Mouse (Mus musculus) lung, postnatal 14 days (tissue): ENCODE results near the gene Lbr.

Source experiments
- DNase-seq: peaks from one replicate; pipeline ENCODE4 v3.0.0; 2021

The Lbr gene

DNA sequence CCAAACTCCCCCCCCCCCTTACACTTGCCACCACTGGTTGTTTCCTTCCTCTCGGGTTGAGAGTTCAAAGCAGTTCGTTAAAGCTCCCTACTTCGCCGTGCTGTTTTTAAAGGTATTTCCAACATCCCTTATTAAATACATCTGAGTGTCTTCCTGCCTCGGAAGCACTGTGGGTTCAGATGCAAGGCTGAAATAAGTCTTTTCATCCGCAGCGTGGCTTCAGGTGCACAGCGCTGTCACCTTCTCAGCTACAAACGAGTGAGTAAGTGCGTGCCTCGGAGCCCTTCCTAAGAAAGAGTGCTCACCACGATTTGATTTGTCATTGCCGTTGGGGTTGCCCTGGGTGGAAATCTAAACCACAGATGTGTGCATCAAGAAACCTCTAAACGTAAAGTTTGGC, at the start of gene Lbr:
TSS of gene Lbr (minus strand) at position 266 of the 400 bp plus-strand sequence.
- DNase-seq, result peak; percentile 25

GRCm38 (mm10) chr1:181889670-181890069, 46.8 kb upstream of the Lbr start:
- DNase-seq, result no peak

DNA sequence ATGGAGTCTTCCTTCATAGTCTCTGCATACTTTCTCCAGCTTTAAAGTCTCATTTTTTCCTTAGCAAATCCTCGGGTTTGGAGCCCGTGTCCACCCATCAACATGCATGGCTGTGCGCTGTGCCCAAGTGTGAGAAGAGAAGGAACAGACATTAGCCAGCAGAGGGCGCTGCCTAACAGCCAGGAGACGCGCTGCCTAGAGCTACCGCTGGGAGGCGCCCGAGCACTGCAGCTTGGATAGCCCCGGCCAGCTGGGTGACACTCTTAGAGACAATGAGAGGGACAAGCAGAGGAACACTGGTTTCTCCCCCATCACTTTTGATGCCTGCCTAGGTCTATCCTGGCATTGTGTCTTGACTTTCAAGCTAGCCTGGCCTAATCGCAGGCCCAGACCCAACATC, 46.0 kb upstream of the Lbr start:
- peak; percentile 94 for DNase-seq

- peak; percentile 74 for DNase-seq
Observed at GRCm38 (mm10) chr1:181881532-181881931, 38.7 kb upstream of the Lbr start.

DNA sequence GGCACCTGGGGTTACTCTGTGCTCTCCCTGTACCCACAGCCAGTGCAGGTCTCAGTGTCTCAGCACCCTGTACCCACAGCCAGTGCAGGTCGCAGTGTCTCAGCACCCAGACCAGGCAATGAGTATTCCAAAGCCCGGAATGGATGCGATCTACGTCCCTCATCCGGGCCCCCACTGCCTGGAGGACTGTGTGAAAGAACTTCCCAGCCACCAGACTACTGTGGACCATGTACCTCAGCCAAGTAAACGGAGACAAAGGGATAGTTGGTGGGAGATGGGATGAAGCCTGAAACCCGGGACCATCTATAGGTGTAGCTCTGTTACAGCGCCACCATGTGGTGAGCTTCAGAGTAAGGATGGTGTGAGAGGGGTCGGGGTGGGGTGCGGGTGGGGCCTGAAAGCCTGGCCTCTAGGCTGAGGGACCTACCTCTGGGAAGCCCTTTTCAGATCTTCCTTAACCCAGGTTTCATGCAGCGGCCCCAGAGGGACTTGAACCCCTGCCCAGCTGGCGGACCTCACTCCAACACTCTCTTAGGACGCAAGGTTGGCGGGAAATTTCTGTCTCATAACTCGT, 38.0 kb upstream of the Lbr start:
- DNase-seq, result no peak

DNA sequence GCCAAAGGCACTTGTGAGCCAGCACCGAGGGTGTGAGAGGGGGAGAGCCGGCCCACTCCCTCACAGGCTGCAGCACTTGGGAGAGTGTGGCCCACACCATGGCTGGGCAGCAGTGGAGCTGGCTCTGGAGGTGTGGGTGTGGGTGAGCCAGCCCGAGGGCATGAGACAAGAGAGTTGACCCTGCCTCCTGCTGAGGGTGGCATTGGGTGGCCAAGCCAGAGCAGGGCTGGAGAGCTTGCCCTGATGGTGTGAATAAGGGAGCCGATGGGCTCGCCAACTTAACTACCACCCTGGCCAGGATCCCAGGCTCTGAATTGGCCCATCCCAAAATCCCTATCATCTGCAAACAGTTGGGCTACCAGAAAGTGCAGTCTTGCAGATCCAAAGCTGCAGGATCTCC, 35.6 kb upstream of the Lbr start:
- no peak for DNase-seq

DNA sequence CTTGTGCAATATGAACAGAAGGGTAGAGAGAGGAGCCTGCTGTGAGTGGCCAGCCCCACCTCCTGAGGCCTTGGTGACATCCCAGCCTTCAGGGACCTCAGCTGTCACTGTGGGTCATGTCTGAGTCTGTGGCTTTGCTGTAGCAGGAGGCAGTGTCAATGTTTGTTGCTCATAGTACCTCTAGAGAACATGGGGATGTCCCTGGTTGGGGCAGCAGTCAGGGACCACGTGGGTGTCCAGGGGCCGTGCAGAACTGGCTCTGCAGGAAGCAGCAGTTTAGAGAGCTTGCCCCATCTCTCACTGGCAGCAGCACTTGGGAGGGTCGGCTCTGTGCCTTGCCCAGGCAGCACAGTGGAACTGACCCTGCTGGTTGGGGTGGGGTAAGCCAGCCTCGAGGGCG, 34.2 kb upstream of the Lbr start:
- no peak for DNase-seq

DNA sequence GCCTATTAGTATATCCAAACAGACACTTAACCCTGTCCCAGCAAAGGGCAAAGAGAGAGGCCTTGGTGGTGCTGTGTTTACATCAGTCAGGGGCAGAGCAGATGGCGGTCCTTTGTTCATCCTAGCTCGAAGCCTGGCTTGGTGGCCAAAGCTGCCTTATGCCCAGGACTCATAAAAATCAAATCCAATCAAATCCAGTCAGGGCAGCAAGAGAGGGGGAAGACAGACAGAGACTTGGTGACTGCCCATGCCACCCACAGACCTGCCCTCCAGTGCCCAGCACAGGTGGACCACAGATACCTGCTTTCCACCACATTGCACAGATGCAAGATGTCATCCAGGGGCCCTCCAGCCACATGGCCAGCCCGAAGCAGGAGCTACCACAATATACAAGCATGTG, 33.8 kb upstream of the Lbr start:
- DNase-seq, result no peak

DNA sequence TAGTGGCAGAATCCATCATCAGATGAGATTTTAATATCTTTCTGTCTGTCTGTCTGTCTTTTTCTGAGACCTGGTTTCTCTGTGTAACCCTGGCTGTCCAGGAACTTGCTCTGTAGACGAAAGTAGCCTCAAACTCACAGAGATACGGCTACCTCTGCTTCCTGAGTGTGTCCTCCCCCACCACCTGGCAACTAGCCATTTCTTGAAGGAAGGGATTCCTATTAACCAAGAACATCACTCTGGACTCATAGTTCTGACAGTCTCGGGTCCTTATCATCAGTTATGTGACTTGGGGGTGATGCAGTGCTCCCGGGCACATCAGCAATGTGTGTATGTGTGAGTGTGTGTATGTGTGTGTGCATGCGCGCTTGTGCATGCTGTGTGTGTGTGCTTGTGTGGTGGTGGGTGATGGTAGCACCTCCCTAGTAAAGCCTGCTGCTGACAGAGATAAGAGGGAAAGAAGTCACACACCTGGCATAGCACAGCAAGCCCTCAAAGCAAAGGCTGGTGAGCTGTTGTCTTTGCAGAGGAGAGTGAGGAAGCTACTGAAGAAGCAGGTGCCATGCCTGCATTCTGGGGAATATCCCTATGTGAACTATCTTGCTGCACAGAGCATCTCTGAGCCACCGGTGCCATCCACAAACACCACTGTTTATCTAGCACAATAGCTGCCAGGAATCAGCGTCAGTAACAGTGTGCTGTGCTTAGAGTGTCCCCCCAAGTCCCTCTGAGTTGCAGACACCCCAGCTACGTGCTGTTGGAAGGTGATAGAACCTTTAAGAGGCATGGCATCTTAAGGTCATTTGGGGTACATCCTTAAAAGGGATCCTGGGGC, 30.5 kb upstream of the Lbr start:
- DNase-seq, result no peak

DNA sequence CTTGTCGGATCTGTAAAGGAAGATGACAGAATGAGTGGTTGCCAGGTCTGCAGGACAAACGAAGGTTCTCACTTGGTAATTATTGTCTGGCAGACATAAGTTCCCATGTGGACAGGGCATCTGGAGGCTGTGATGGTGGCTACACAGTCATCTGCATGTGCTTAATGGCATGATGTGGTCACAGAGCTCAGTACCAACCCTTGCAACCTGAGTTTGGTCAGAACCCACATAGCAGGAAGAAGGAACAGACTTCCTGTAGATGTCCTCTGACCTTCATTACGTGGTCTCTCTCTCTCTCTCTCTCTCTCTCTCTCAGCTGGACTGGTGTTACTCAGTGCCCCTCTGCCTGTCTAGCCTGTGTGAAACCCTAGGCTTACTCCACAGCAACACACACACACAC, 29.8 kb upstream of the Lbr start:
- DNase-seq, result no peak

DNA sequence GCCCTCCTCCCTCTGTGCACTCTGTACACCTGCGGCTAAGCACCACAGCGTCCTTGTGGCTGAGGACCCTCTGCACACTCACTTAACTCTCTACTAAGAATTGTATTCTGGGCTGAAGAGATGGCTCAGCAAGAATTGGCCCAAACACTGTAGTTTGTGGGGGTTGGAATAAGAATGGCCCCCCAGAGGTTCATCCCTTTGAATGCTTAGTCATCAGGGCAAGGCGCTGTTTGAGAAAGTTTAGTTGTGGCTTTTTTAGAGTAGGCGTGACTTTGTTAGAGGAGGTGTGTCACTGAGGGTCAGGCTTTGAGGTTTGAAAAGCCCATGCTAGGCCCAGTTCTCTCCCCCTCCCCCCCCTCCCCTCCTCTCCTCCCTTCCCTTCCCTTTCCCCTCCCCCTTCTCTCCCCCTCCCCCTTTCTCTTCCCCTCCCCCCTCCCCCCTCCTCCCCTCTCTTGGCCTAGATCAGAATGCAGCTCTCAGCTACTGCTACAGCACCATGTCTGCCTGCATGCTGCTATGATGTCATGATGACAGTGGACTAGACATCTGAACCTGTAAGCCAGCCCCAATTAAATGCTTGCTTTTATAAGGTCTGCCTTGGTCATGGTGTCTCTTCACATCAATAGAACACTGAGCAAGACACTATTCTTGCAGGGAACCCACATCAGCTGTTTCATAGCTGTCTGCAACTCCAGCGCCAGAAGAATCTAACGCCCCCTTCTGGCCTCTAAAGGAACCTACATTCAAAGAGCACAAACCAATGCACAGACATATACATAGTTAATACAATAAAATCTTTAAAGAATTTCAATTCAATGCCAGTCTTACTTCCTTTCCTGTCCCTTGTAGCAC, 23.8 kb upstream of the Lbr start:
- no peak for DNase-seq

DNA sequence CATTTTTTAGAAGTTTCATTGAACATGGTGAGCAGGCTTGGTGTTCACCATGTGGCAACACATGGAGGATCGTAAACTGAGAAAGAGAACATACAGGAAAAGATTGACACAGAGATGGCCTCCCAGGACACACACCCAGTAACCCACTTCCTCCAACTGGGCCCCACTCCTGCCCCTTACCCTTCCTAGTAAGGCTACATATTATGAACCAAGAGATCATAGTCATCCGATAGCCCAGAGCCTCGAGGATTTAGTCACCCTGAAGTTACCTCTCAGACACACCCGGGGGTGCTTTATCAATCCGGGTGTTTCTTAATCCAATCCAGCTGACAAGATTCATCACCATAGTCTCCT, 23.0 kb upstream of the Lbr start:
- DNase-seq, result no peak

- DNase-seq, result no peak
Observed at GRCm38 (mm10) chr1:181864971-181865862, 22.4 kb upstream of the Lbr start.

DNA sequence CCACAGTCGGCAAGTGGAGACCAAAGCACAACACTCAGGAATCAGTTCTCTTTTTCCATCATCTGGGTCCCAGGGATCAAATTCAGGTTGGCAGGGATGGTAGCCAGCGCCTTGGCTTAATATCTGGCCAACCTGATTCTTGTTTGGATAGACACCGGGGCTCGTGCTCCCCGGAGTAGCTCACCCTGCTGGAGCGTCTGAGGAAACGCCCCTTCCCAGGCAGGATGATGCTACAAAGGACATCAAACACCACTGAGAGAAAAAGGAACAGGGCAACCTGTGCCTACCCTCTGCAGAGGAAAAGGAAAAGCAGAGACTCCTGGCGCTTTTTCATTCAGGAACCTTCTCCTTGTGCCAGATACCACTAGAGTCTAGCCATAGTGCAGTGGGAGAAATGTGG, 20.6 kb upstream of the Lbr start:
- DNase-seq, result no peak

DNA sequence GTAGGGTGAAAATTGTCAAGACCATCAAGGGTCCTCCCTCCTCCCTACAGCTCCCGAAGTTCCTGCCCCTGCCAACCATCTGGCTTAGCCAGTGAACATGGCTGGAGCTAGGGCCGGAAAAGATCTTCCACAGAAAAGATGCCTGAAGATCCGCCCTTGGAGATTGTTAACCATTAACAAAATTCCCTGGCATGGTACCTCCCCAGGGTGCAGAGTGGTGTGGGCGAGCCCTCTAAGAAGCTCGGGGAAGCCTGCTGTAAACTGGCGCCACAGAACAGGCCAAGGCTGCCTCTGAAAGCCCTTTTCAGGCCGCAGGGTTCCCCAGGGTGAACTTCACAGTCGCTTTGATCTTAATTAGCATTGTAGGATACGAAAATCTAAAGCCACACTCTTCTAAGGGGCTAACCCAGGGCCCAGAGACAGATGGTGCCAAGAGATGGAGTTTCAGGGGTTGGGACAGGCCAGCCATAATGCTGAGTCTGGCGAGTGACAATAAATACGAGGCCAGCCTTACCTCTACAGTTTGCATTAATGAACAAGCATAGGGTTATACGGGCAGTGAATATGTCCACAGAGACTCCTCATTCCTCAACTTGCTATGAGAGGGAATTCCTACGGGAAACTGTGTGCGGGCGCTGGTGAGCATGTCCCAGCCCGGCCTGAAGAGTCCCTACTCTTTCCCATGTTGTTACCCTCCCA, 20.0 kb upstream of the Lbr start:
- no peak for DNase-seq

DNA sequence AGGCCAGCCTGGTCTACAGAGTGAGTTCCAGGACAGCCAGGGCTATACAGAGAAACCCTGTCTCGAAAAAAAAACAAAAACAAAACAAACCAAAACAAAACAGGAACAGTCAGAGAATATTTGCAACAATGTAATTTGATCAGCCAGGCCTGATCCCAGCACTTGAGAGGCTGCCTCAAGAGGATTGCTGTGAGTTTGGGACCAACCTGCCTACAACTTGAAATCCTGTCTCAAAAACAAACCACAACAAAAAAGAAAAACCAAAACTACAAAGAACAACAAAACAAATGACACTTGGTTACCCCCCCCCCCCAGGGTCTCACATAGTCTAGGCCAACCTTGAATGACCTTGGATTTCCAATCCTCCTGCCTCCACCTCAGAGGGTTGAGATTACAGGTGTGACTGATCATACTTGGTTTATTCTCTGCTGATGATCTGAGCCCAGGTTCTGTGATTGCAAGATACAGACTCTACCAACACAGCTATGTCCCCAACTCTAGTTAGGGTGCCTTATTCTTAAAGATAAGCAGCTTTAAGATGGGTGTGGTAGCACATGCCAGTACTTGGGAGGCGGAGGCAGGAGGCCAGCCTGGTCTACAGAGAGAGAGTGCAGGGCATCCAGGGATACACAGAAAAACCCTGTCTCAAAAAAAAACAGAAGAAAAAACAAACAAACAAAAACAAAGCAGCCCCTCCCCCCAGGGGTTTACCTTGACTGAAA, 18.5 kb upstream of the Lbr start:
- no peak for DNase-seq

DNA sequence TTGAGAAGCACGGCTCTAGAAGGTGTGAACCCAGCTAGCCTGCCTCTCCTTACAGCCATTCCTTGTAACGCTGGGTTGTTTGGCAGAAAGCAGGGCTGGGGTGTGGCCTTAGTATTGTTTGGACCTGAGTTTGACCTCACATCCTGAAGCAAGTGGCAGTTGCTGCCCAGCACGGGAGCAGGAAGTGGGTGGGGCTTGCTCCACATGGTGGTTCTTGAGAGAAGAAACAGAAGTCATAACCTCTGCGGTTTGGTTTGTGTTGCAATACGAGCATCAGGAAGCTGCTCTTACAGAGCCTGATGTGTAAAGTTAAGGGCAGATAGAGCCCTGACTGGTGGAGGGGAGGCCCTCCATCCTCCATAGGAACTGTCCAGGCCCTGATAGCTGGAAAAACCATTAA, 17.8 kb upstream of the Lbr start:
- peak; percentile 88 for DNase-seq

DNA sequence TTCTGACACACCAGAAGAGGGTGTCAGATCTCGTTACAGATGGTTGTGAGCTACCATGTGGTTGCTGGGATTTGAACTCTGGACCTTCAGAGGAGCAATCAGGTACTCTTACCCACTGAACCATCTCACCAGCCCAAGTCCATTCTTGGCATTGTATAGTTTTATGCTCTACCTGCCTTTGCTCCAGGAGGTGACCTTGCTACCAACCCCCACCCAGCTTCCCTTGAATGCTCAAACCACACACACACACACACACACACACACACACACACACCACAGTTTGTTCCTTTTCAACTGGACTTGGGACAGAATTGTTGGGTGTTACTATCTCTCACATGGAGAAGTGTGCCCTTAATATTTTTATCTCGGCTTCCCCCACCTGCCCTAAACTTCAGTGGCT, 13.5 kb upstream of the Lbr start:
- no peak for DNase-seq

DNA sequence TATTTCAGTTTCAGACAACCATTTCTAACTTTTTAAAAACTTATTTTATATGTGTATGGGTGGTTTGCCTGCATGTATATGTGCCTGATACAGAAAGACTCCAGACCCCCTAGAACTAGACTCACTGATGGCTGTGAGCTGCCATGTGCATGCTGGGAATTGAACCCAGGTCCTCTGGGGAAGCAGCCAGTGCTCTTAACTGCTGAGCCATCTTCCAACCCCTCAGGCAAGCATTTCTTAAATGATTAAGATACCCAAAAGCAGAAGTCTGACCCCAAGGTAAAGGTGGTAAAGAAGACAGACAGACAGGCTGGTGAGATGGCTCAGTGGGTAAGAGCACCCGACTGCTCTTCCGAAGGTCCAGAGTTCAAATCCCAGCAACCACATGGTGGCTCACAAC, 12.0 kb upstream of the Lbr start:
- DNase-seq, result no peak

DNA sequence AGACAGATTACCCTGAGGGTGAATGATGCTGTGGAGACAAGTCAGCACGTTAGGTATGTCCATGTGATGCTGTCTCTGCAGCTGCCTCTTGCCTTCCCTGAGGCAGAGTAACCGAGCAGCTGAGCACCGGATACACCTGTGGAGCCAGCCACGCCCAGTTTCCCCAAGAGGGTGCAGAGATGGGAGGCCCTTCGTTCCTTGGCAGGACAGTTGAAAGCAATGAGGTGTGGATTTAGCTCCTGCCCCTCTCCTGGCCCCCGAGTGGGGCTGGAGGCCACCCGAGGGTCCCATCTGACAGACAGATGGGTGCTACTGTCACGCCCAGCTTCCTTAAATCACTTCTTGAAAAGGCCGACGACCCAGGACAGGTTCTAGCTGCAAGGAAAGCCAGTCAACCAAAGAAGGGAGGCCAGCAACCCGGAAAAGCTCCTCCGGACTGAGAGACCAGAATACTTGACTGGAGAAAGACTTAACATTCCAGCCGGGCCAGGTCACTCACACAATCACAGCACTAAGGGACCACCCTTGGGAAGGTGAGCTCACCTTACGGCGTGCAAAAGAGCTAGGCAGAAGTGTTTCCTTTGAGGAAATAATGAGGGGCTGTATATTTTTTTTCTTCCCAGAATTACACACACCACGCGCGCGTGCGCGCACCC, 10.4 kb upstream of the Lbr start:
- peak; percentile 66 for DNase-seq

DNA sequence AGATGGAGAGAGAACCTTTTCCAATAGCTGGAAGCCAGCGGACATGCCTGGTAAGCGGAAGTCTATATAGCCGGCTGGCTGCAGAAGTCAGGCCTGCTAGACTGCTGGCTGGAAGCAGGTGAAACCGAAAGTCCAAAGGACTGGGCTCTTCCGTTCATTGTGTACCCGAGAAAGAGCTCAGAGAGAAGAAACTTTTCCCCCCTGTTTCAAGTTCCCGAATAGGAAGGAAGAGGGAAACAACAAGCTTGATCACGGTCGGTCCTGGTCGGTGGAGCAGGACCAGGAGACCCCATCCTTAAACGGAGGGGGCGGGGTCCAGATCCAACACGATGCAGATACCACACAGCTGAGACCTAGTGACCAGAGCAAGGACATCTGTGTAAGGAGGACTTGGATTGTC, 9.6 kb upstream of the Lbr start:
- peak; percentile 36 for DNase-seq
